Mouse (Mus musculus) heart, adult 11 months (tissue): ENCODE results near the gene Cacna1s.

Experiments
- DNase-seq: peaks from one replicate; pipeline ENCODE4 v3.0.0; 2022

Cacna1s gene

GRCm38 (mm10) chr1:136119571-136120262 lies 67.2 kb downstream of the Cacna1s start:
- DNase-seq: no peak

- DNase-seq: no peak
Observed at GRCm38 (mm10) chr1:136120263-136120603, 67.7 kb downstream of the Cacna1s start.

GRCm38 (mm10) chr1:136120785-136121184 lies 68.2 kb downstream of the Cacna1s start:
- no peak for DNase-seq

GRCm38 (mm10) chr1:136122030-136122429 lies 69.5 kb downstream of the Cacna1s start:
- no peak for DNase-seq

GRCm38 (mm10) chr1:136126159-136126765 lies 73.7 kb downstream of the Cacna1s start:
- peak; percentile 86 for DNase-seq

- peak; percentile 98 for DNase-seq
Observed at GRCm38 (mm10) chr1:136126895-136127294, 74.3 kb downstream of the Cacna1s start.

- DNase-seq: no peak
Observed at GRCm38 (mm10) chr1:136127856-136128255, 75.3 kb downstream of the Cacna1s start.

GRCm38 (mm10) chr1:136128416-136128815 lies 75.9 kb downstream of the Cacna1s start:
- DNase-seq: peak; percentile 68

- peak; percentile 89 for DNase-seq
Observed at GRCm38 (mm10) chr1:136128944-136129589, 76.5 kb downstream of the Cacna1s start.

GRCm38 (mm10) chr1:136130107-136130506 lies 77.6 kb downstream of the Cacna1s start:
- peak; percentile 92 for DNase-seq

GRCm38 (mm10) chr1:136130951-136131558 lies 78.5 kb downstream of the Cacna1s start, which contains the start of gene Kif21b:
Gene Kif21b, plus strand, starts transcription at chr1:136131389.
- peak; percentile 99 for DNase-seq

- peak; percentile 94 for DNase-seq
Observed at GRCm38 (mm10) chr1:136131603-136132291, 79.2 kb downstream of the Cacna1s start.

GRCm38 (mm10) chr1:136132386-136133201 lies 80.0 kb downstream of the Cacna1s start:
- no peak for DNase-seq

- peak; percentile 95 for DNase-seq
Observed at GRCm38 (mm10) chr1:136133570-136134240, 81.2 kb downstream of the Cacna1s start.

- no peak for DNase-seq
Observed at GRCm38 (mm10) chr1:136134547-136134946, 82.0 kb downstream of the Cacna1s start.

GRCm38 (mm10) chr1:136135046-136135445 lies 82.5 kb downstream of the Cacna1s start:
- peak; percentile 98 for DNase-seq

GRCm38 (mm10) chr1:136135777-136136444 lies 83.4 kb downstream of the Cacna1s start:
- no peak for DNase-seq

GRCm38 (mm10) chr1:136136547-136136946 lies 84.0 kb downstream of the Cacna1s start:
- peak; percentile 94 for DNase-seq

- peak; percentile 91 for DNase-seq
Observed at GRCm38 (mm10) chr1:136137071-136137531, 84.6 kb downstream of the Cacna1s start.

GRCm38 (mm10) chr1:136137575-136137974 lies 85.0 kb downstream of the Cacna1s start:
- peak; percentile 92 for DNase-seq
